Mouse (Mus musculus) spleen, postnatal 4 days (tissue): ENCODE results near the gene Slc4a3.
A peak's percentile ranks its signal among the peaks of the same experiment; 100 is the strongest.

Source experiments
- DNase-seq, 2 experiments: peaks; one replicate each; pipeline ENCODE4 v3.0.0; 2022; ENCODE audit warnings: low spot score in 2 of 2

Slc4a3 gene

GRCm38 (mm10) chr1:75545965-75546956, at the start of gene Slc4a3:
Gene Slc4a3 (plus strand): TSS chr1:75546266.
- DNase-seq: no peak

DNA sequence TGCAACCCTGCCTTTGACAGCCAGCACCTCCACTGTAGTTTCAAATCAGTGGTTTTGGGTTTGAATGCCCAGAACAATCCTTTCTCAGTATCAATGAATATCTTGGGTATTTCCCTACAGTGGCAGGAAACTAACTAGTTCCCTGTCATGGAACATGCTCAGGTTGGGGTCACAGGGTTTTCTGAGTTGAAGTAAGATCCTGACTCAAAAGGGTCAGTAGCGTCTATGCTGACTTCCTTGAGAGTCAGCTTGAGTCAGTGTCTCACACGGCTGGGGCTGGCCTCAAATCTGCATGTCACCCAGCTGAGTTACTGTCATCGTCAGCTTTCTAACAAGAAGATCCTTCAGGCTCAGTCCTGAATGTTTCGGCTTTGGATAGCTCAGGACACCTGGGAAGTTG, 47.2 kb upstream of the Slc4a3 start:
- DNase-seq: no peak

- no peak for DNase-seq
Measured at GRCm38 (mm10) chr1:75499441-75499840, 46.6 kb upstream of the Slc4a3 start.

DNA sequence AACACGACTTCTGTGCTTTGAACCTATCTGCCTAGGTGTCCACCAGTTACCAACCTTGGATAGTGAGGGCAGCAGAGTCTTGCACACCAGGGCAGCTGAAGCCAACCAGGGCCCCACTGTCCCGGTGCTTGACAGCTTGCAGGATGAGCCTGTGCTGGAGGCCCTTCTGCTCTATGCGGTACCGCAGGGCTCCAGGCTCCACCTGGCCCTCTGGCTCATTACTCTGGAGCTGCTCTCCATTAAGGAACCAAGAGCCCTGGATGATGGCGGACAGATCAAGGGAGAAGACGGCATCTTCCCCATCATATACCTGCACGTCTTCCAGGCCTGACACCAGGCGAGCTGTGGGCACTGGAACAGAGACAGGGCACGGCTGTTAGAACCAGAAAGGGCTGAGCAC, 44.2 kb upstream of the Slc4a3 start:
- peak in 1 of 2 experiments; percentile 60 for DNase-seq

- peak in 1 of 2 experiments; percentile 59 for DNase-seq
Measured at GRCm38 (mm10) chr1:75502945-75503650, 43.0 kb upstream of the Slc4a3 start.

- no peak for DNase-seq
Measured at GRCm38 (mm10) chr1:75503651-75503980, 42.5 kb upstream of the Slc4a3 start.

GRCm38 (mm10) chr1:75504256-75505045, 41.6 kb upstream of the Slc4a3 start:
- no peak for DNase-seq

GRCm38 (mm10) chr1:75505159-75505955, 40.7 kb upstream of the Slc4a3 start:
- no peak for DNase-seq

DNA sequence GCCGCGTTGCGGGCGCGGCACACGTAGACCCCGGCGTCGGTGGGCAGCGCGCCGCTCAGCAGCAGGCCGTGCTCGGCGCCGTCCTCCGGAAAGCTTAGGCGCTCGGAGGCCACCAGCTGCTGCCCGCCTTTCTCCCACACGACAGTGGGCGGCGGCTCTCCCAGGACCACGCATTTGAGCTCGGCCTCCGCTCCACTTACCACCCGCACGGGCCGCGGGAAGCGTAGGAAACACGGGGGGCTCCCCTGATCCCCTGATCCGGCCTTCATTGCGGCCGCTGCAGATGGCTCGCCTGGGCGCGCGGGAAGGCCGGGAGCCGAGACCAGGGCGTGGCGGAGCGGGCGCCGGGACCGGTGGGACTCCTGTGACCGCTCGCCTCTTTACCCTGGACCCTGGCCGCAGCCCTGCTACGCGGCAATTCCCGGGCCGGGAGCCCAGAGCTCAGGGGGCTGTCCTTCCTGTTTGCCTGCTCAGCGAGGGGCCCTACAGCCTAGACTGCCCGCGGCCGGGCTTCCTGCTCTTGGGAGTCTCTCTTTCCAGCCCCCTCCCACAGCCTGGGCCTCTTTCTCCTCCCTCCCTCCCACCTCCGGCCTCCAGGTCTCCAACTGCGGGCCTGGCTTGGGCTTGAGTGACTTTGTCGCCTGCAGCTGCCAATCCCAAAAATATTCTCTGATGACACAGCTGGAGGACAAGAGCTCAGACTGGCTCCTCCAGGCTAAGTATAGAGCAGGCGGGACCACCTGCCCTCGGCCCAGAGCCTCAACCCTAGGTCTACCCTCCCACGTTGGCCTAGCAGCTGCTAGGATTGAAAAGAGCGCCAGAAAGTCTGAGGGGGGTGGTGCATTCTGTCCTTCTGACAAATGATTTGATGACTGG, 39.9 kb upstream of the Slc4a3 start, which contains the start of gene Obsl1:
Gene Obsl1, minus strand, starts transcription at position 497 of the 876 bp plus-strand sequence.
- DNase-seq: peak in 1 of 2 experiments; percentile 64

GRCm38 (mm10) chr1:75507006-75507405, 39.1 kb upstream of the Slc4a3 start, which contains the start of gene Inha:
Gene Inha (plus strand): TSS chr1:75507077.
- peak in 1 of 2 experiments; percentile 60 for DNase-seq

DNA sequence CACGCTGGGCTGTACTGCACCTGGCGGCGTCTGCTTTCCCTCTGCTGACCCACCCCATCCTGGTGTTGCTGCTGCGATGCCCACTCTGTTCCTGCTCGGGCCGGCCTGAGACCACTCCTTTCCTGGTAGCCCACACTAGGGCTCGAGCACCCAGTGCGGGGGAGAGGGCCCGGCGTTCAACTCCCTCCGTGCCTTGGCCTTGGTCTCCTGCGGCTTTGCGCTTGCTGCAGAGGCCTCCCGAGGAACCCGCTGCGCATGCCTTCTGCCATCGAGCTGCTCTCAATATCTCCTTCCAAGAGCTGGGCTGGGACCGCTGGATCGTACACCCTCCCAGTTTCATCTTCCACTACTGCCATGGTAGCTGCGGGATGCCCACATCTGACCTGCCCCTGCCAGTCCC, 36.5 kb upstream of the Slc4a3 start:
- DNase-seq: no peak

DNA sequence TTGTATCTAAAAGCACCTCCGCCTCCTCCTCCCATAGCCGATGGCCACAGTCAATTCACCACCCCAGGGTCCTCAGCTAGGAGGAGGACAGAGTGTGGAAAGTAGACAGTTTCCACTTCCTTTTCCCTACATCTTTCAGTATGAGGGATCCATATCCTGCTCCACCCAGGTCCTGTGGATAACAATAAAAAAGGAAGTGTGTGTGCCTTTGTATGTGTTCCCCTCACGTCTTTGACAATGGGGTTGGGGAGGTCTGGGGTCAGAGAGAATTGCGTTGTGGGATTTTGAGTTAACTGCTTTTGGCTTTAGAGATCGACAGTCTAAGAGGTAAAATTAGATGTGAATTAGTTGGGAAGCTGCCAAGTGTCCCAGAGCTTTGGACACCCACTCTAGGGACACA, 35.9 kb upstream of the Slc4a3 start:
- no peak for DNase-seq

DNA sequence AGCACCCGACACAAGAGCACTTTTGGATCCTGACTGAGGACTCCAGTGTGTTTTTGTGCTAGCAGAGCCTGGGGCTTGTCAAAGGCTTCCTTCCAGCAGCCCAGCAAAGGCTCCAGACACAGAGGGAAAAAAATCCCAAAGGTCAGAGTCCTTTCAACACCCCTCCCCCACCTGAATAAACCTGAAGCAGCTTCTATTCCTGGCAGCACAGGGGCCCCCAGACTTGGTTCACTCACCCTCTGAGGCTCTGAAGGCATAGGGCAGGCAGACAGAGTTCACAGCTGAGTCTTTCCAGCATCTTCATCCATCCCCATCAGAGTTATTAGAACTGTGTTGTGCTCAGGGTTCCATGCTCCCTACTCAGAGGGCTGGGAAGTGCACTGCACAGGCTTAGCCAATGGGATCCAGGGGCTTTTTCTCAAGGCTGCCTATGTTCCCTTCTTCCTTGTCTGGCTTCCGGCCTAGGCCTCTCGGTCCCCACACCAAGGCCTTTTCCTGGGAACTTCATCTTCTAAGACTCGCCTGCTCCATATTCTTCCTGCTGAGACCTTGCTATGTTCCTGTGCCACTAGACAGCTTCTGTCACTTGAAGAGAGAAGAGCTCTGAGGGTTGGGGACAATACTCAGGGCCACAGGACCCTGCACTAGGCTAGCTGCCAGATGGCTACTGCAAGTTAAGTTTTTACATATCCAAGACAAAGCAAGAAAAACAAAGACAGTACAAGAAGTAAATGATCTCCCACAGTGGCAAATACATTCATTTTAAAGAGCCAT, 34.4 kb upstream of the Slc4a3 start:
- DNase-seq: no peak

DNA sequence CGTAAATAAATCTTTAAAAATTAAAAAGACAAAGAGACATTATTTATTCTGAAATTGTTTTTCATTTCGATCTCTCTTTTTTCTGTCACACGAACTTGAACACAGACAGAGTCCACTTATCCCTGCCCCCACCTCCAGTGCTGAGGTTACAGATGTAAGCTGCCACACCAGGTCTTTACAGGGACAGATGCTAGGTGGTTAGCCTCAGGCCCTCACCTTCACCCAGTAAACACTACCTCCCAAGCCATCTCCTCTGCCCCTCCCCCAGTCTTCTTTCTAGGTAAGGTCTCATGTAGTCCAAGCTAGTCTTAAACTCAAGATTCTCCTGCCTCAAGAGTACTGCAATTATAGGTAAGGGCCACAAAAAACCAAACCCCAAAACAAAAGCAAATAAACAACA, 33.5 kb upstream of the Slc4a3 start:
- DNase-seq: no peak

GRCm38 (mm10) chr1:75516703-75517380, 29.2 kb upstream of the Slc4a3 start:
- DNase-seq: no peak

DNA sequence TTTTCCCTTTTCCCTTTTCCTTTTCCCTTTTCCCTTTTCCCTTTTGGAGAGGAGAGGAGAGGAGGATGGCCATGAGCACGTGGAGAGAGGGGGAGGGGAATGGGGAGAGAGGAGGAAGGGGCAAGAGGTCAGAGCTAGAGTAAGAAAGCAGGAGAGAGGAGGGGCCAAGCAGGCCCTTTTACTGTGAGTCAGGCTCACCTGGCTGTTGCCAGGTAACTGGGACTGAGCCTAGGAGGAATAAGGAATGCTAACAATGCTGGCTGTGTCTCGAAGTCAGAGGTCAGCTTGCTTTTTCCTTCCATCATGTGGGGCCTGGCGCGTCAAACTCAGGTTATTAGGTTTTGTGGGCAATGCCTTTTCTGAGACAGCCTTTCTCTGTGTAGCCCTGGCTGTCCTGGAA, 28.1 kb upstream of the Slc4a3 start:
- DNase-seq: no peak

GRCm38 (mm10) chr1:75518427-75518826, 27.6 kb upstream of the Slc4a3 start:
- DNase-seq: no peak

- no peak for DNase-seq
Measured at GRCm38 (mm10) chr1:75519576-75519975, 26.5 kb upstream of the Slc4a3 start.
